ENCODE assay signal across 15 mouse cellular contexts in genomic region chr4:56915732-56916325, GRCm38 (mm10). TPM values are rescaled to one million over a fixed set of nuclear protein-coding genes. Genes with fewer than 3 reads are reported as not detected.
DNase-seq lines count a peak whose midpoint lies in the region; ATAC-seq and TF ChIP-seq lines count a peak whose summit lies in the region.
"Had no signal": no experiment of that assay in that cellular context is flagged by ENCODE, and none has a peak within 500 bp of the region (broad histone marks: within the 10 kb centered on the region; RNA-seq: fewer than 3 reads in every experiment).

No protein-coding gene starts in this region.

- peak overlapping the region; percentile 36; the same call in 1 of the 2 replicates for H3K27ac ChIP-seq in heart, postnatal 0 days (ENCODE audit: low read depth)
- H3K27ac ChIP-seq in midbrain, postnatal 0 days (ENCODE audit: low read depth, low read length) = no peak overlapping the region
- H3K27ac ChIP-seq: midbrain, embryonic 15.5 days had no signal

- no peak overlapping the region for H3K4me2 ChIP-seq in heart, postnatal 0 days (ENCODE audit: low read depth, low read length)
- H3K4me2 ChIP-seq in midbrain, postnatal 0 days (ENCODE audit: low read depth, low read length, poor library complexity, severe bottlenecking) = no peak overlapping the region
- H3K4me2 ChIP-seq: midbrain, embryonic 15.5 days had no signal

- TF ChIP-seq EP300 in heart, postnatal 0 days (IDR thresholded peaks at IDR 0.05; ENCODE audit: low read depth) = no peak

- no peak overlapping the region for H3K4me3 ChIP-seq in heart, postnatal 0 days (ENCODE audit: low read depth, low read length)
- no peak overlapping the region for H3K4me3 ChIP-seq in midbrain, postnatal 0 days (ENCODE audit: low read depth, low read length)
- H3K4me3 ChIP-seq: midbrain, embryonic 15.5 days had no signal

- intact Hi-C loops in heart, postnatal 10 days (cut with DNase I) = no loop called here

- no peak overlapping the region for H3K9ac ChIP-seq in heart, postnatal 0 days (replicated peaks; ENCODE audit: low read depth, low read length)
- H3K9ac ChIP-seq in midbrain, postnatal 0 days (replicated peaks; ENCODE audit: low read length, poor library complexity, severe bottlenecking) = no peak overlapping the region
- H3K9ac ChIP-seq: midbrain, embryonic 15.5 days had no signal

- H3K36me3 ChIP-seq in heart, postnatal 0 days (replicated peaks; ENCODE audit: control insufficient read depth, insufficient read depth, low read length) = peaks cover 56% of the 10 kb centered on the region
- peaks cover 24% of the 10 kb centered on the region; the same call in 1 of the 2 replicates for H3K36me3 ChIP-seq in midbrain, postnatal 0 days (ENCODE audit: insufficient read depth, low read length)

- H3K4me1 ChIP-seq in heart, postnatal 0 days (ENCODE audit: control insufficient read depth, insufficient read depth) = no peaks in the 10 kb centered on the region
- H3K4me1 ChIP-seq in midbrain, postnatal 0 days (ENCODE audit: insufficient read depth, low read length) = no peaks in the 10 kb centered on the region
- H3K4me1 ChIP-seq: midbrain, embryonic 15.5 days had no signal

- no peak for DNase-seq in heart, postnatal 0 days (ENCODE audit: low spot score)
- no peak for DNase-seq in heart, postnatal 10 days
- DNase-seq in spleen, postnatal 36 days (ENCODE audit: low spot score in 2 of 2) = peak; percentile 48 to 62
- DNase-seq in thymus, postnatal 4 days = peak; percentile 63
- no peak for DNase-seq in midbrain, postnatal 0 days (ENCODE audit: low spot score)
- DNase-seq in yolk sac, embryonic 10.5 days (ENCODE audit: low spot score) = no peak
- no peak for DNase-seq in embryo, embryonic 10.5 days (ENCODE audit: low spot score)
- DNase-seq: adrenal gland, postnatal 14 days; cerebellum, postnatal 10 days; gastrocnemius, postnatal 14 days; heart, postnatal 36 days; liver; right cerebral cortex, postnatal 4 days had no signal

- H3K9me3 ChIP-seq in heart, postnatal 0 days (replicated peaks; ENCODE audit: control insufficient read depth, low read length) = no peaks in the 10 kb centered on the region
- no peaks in the 10 kb centered on the region for H3K9me3 ChIP-seq in midbrain, postnatal 0 days (ENCODE audit: low read length)
- H3K9me3 ChIP-seq: midbrain, embryonic 15.5 days had no signal

- WGBS in heart, postnatal 0 days = 88% methylated on average over 15 of the region's 15 CpGs
- 89% methylated on average over 15 of the region's 15 CpGs for WGBS in midbrain, postnatal 0 days

- no peak for ATAC-seq in heart, postnatal 0 days (ENCODE audit: insufficient read depth, low read depth)
- ATAC-seq in inflammation-experienced regulatory T-cells, adult 6 months = peak; percentile 86
- no peak for ATAC-seq in midbrain, postnatal 0 days (ENCODE audit: low FRiP score)
- ATAC-seq: midbrain, embryonic 15.5 days had no signal

- no peaks in the 10 kb centered on the region for H3K27me3 ChIP-seq in heart, postnatal 0 days (ENCODE audit: control insufficient read depth, insufficient read depth, low read length)
- no peaks in the 10 kb centered on the region for H3K27me3 ChIP-seq in midbrain, postnatal 0 days (ENCODE audit: insufficient read depth, low read length)
- H3K27me3 ChIP-seq: midbrain, embryonic 15.5 days had no signal

- no peak for TF ChIP-seq CTCF in heart, postnatal 0 days (IDR thresholded peaks at IDR 0.05; ENCODE audit: low read depth)
- TF ChIP-seq CTCF in midbrain, postnatal 0 days (IDR thresholded peaks at IDR 0.05) = no peak

RNA-seq across cellular contexts. Expression of gene Tmem245, which starts 31.4 kb away (rescaled TPM):
- total RNA-seq in heart, postnatal 0 days (2014; rRNA removed; ENCODE audit: low replicate concordance) = 68.4 and 82.4 TPM in 2 replicates
- polyA plus RNA-seq in heart, postnatal 0 days (2015; fragmentation: Nextera tagmentation; extraction: Ambion mirVana) = 21.1 and 23.7 TPM in 2 replicates
- 10 to 100 TPM; 62.1 to 72.7 TPM for total RNA-seq in heart, postnatal 10 days (2021)
- 1 to 10 TPM; 4.4 to 8.2 (median 5.9) TPM for polyA plus RNA-seq in inflammation-experienced regulatory T-cells, adult 6 months (2017; shearing (Covaris generic))
- total RNA-seq in midbrain, postnatal 0 days (2014; rRNA removed) = 27.0 and 29.6 TPM in 2 replicates
- polyA plus RNA-seq in midbrain, postnatal 0 days (2015; fragmentation: Nextera tagmentation; extraction: Ambion mirVana) = 10.4 and 11.2 TPM in 2 replicates

RNA-seq across cellular contexts. Expression of gene Ctnnal1, which starts 50.8 kb away (rescaled TPM):
- 27.9 and 34.3 TPM in 2 replicates for total RNA-seq in heart, postnatal 0 days (2014; rRNA removed; ENCODE audit: low replicate concordance)
- polyA plus RNA-seq in heart, postnatal 0 days (2015; fragmentation: Nextera tagmentation; extraction: Ambion mirVana) = 34.4 and 35.5 TPM in 2 replicates
- 10 to 100 TPM; 23.5 to 28.0 TPM for total RNA-seq in heart, postnatal 10 days (2021)
- polyA plus RNA-seq in inflammation-experienced regulatory T-cells, adult 6 months (2017; shearing (Covaris generic)) = 1 to 10 TPM in 2 of 3 experiments, under 1 TPM in 1; 0.89 to 2.6 (median 1.5) TPM
- 8.1 and 19.7 TPM in 2 replicates for total RNA-seq in midbrain, postnatal 0 days (2014; rRNA removed)
- polyA plus RNA-seq in midbrain, postnatal 0 days (2015; fragmentation: Nextera tagmentation; extraction: Ambion mirVana) = 8.0 and 13.0 TPM in 2 replicates

Comparison
In these comparisons a context has a peak if more than half of its experiments do, and no peak if none do; other contexts are left out.
1. DNase-seq: peak in spleen, postnatal 36 days (2 of 2) and thymus, postnatal 4 days (single experiment); none in heart, postnatal 0 days (single experiment), heart, postnatal 10 days (0 of 2), midbrain, postnatal 0 days (single experiment), yolk sac, embryonic 10.5 days (single experiment) and embryo, embryonic 10.5 days (single experiment).